Comparison of ENCODE assay signal across 8 mouse cellular contexts in the genomic region with DNA sequence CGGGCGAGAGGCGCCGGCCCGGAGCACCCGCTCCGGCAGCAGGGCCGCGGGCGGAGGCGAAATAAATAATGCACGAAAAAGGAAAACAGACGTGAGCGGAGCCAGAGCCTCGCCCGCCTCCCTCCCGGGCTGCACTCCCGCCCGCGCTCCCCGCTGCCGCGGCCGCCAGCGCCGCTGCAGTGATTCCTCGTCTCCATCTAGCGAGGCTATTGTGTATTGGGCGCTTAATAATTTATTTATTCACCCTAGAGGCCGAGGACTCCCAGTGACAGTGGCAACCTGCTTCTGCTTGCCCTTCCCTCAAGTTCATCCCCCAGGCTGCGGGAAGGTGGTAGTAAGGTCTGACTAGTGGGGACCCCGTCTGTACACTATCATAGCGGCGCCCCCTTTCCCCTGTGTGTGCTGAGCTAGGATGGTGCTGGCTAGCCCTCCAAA. TPM values are rescaled to one million over a fixed set of nuclear protein-coding genes. Genes with fewer than 3 reads are reported as not detected.
DNase-seq lines count a peak whose midpoint lies in the region; ATAC-seq and TF ChIP-seq lines count a peak whose summit lies in the region.

No protein-coding gene starts in this region.

- no peak for TF ChIP-seq EP300 in liver, postnatal 0 days (IDR thresholded peaks at IDR 0.05; ENCODE audit: low read depth)

- H3K4me3 ChIP-seq in testis, adult 2 months (ENCODE audit: control insufficient read depth, low read depth, low read length): peak overlapping the region; percentile 70
- H3K4me3 ChIP-seq in forebrain, embryonic 15.5 days: peak overlapping the region; percentile 59
- peak overlapping the region; percentile 60 for H3K4me3 ChIP-seq in layer of hippocampus, adult 2 months
- H3K4me3 ChIP-seq in liver, postnatal 0 days (ENCODE audit: low read depth, low read length): peak overlapping the region; percentile 44

- peak; percentile 85 for ATAC-seq in forebrain, embryonic 15.5 days (replicated peaks)
- peak; percentile 27; the same call in 1 of the 2 replicates for ATAC-seq in liver, postnatal 0 days

- no peak for TF ChIP-seq POLR2A in testis, adult 2 months (IDR thresholded peaks at IDR 0.05; ENCODE audit: control insufficient read depth, low read depth, low read length)

- TF ChIP-seq CTCF in testis, adult 2 months (IDR thresholded peaks at IDR 0.05; ENCODE audit: control insufficient read depth, insufficient read depth, insufficient replicate concordance, low read depth, low read length): 0 out of 2 replicates have a peak, but pooled peaks have one; percentile 9
- TF ChIP-seq CTCF in layer of hippocampus, adult 2 months (conservative IDR thresholded peaks at IDR 0.05): peak; percentile 77
- TF ChIP-seq CTCF in liver, postnatal 0 days (IDR thresholded peaks at IDR 0.05; ENCODE audit: low read depth): peak; percentile 16; the same call in 1 of the 2 replicates

- no peak overlapping the region for H3K27ac ChIP-seq in testis, adult 2 months (ENCODE audit: control insufficient read depth, insufficient read depth, low read depth, low read length)
- peak overlapping the region; percentile 16; the same call in 1 of the 2 replicates for H3K27ac ChIP-seq in forebrain, embryonic 15.5 days (replicated peaks)
- H3K27ac ChIP-seq in layer of hippocampus, adult 2 months: peak overlapping the region; percentile 72
- H3K27ac ChIP-seq in liver, postnatal 0 days (ENCODE audit: low read depth): no peak overlapping the region

- H3K4me2 ChIP-seq in forebrain, embryonic 15.5 days (replicated peaks): peak overlapping the region; percentile 97
- peak overlapping the region; percentile 72 for H3K4me2 ChIP-seq in liver, postnatal 0 days (ENCODE audit: low read depth, low read length)

- WGBS in forebrain, embryonic 15.5 days: 0% methylated on average over 23 of the region's 34 CpGs
- under 1% methylated on average over 27 of the region's 34 CpGs for WGBS in liver, postnatal 0 days (ENCODE audit: insufficient replicate concordance)

- no peak for DNase-seq in testis, postnatal 14 days (ENCODE audit: low spot score)
- peak; percentile 60 to 62 for DNase-seq in heart, postnatal 14 days
- peak; percentile 52 to 55 for DNase-seq in layer of hippocampus, adult 2 months (ENCODE audit: low spot score in 2 of 2)
- DNase-seq in liver, postnatal 0 days: no peak
- DNase-seq in ovary, postnatal 14 days (ENCODE audit: low spot score): peak; percentile 43
- no peak for DNase-seq in thymus, adult 18-20 months

- no peaks in the 10 kb centered on the region for H3K9me3 ChIP-seq in forebrain, embryonic 15.5 days
- no peaks in the 10 kb centered on the region for H3K9me3 ChIP-seq in liver, postnatal 0 days (ENCODE audit: low read length)

- no peaks in the 10 kb centered on the region for H3K36me3 ChIP-seq in testis, adult 2 months (ENCODE audit: control insufficient read depth, insufficient read depth, low read length)
- no peaks in the 10 kb centered on the region for H3K36me3 ChIP-seq in forebrain, embryonic 15.5 days
- H3K36me3 ChIP-seq in liver, postnatal 0 days (replicated peaks; ENCODE audit: insufficient read depth, low read length): no peaks in the 10 kb centered on the region

- intact Hi-C loops in heart, postnatal 14 days (cut with DNase I): loop anchor here (2.0 kb wide), 2 partner anchors 58 to 100 kb away; no protein-coding TSS in a partner anchor

- peaks cover 3% of the 10 kb centered on the region; the same call in 1 of the 2 replicates for H3K4me1 ChIP-seq in testis, adult 2 months (ENCODE audit: control insufficient read depth, insufficient read depth, low read length)
- peaks cover 13% of the 10 kb centered on the region for H3K4me1 ChIP-seq in forebrain, embryonic 15.5 days
- no peaks in the 10 kb centered on the region for H3K4me1 ChIP-seq in liver, postnatal 0 days (ENCODE audit: insufficient read depth)

- no peaks in the 10 kb centered on the region for H3K27me3 ChIP-seq in testis, adult 2 months (ENCODE audit: control insufficient read depth, insufficient read depth, low read length)
- H3K27me3 ChIP-seq in forebrain, embryonic 15.5 days: peaks cover 18% of the 10 kb centered on the region; the same call in 1 of the 2 replicates
- H3K27me3 ChIP-seq in liver, postnatal 0 days (ENCODE audit: insufficient read depth, low read length): peaks cover 40% of the 10 kb centered on the region

- H3K9ac ChIP-seq in forebrain, embryonic 15.5 days (replicated peaks): peak overlapping the region; percentile 56
- no peak overlapping the region for H3K9ac ChIP-seq in liver, postnatal 0 days (replicated peaks)

RNA-seq across cellular contexts. Expression of gene Prima1, which starts 0.7 kb away (rescaled TPM):
- 0.81 and 1.4 TPM in 2 replicates for polyA plus RNA-seq in testis, adult 2 months (2012; rRNA removed)
- polyA plus RNA-seq in forebrain, embryonic 15.5 days (2015; fragmentation: Nextera tagmentation; extraction: Ambion mirVana): 0.23 and 0.25 TPM in 2 replicates
- total RNA-seq in heart, postnatal 14 days (2021): under 1 TPM in 1 of 2 experiments, not detected in 1; 0.34 TPM
- total RNA-seq in layer of hippocampus, adult 2 months (2021): 1 to 10 TPM; 3.6 to 3.7 TPM
- not detected in 2 replicates for polyA plus RNA-seq in liver, postnatal 0 days (2015; fragmentation: Nextera tagmentation; extraction: Ambion mirVana)

Comparison
In these comparisons a context has a peak if more than half of its experiments do, and no peak if none do; other contexts are left out.
1. H3K27ac ChIP-seq: peak in forebrain, embryonic 15.5 days (single experiment) and layer of hippocampus, adult 2 months (single experiment); none in testis, adult 2 months (single experiment) and liver, postnatal 0 days (single experiment).
2. CTCF ChIP-seq: peak in every context shown above with its lines; median percentile 77 in layer of hippocampus, adult 2 months; 16 in liver, postnatal 0 days; 9 in testis, adult 2 months.
3. DNase-seq: peak in heart, postnatal 14 days (2 of 2), layer of hippocampus, adult 2 months (2 of 2) and ovary, postnatal 14 days (single experiment); none in testis, postnatal 14 days (single experiment), liver, postnatal 0 days (single experiment) and thymus, adult 18-20 months (0 of 2).
4. Peak in every context shown above with its lines, with median percentiles within 50 percentile points of each other: H3K4me3 ChIP-seq.